Mouse (Mus musculus): ENCODE data around the gene Rps21. TPM values are rescaled to one million over a fixed set of nuclear protein-coding genes. Genes with fewer than 3 reads are reported as not detected.

Rps21 gene
- 2,944 and 3,068 TPM in 2 replicates for polyA plus RNA-seq (2012; rRNA removed)

- DNase-seq (ENCODE audit: low read depth, low spot score), result peak; percentile 98
- WGBS, result 1% methylated on average over 38 of the region's 38 CpGs
Measured at GRCm38 (mm10) chr2:180257001-180257521, at the start of gene Rps21. TSS of gene Rps21 (plus strand) at chr2:180257377.

DNA sequence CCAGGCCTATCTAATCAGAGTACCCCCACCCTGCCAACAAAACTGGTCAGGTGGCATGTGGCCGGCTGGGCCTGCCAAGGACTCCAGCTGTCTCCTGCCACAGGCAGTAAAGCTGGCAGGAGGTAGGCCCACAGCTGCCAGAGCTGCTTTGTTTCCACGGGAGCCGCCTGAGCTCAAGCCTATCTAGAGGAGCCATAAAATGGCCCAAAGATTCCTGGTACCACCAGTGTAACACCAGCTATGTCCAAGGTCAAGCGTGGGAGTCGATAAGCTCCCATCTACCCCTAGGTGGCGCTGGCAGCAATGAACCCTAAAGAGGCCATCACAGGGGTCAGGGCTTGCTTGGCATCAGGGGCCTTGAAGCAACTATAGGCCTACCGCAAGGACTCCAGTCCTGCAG, 49.3 kb upstream of the Rps21 start:
- 40% methylated on average over 7 of the region's 7 CpGs for WGBS
- DNase-seq (ENCODE audit: low read depth, low spot score), result no peak

DNA sequence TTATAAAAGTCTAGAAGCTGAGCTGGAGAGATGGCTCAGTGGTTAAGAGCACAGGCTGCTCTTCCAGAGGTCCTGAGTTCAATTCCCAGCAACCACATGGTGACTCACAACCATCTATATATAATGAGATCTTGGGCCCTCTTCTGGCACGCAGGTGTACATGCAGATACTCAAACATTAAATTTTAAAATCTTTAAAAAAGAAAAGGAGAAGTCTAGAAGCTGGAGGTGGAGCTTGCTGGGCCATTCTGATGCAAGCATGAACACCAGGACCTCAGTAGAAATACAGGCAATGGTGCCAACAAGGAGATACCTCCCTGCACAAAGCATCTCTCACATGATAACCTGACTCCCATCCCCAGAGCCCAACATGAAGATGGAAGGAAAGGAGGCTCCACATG, 48.2 kb upstream of the Rps21 start:
- WGBS, result 73% methylated on average over 1 of the region's 1 CpGs

DNA sequence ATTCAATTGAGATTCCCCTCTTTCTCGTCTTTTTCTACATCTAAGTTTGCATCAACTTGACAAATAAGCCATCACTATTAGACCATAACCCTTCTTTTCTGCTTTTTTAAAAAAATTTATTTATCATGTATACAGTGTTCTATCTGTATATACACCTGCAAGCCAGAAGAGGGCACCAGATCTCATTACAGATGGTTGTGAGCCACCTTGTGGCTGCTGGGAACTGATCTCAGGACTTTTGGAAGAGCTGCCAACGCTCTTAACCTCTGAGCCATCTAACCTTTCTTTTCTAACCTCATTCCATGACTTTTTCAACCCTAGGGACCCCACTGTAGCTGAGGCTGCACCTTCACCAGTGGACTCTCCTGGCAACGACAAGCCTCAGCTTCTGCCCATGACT, 44.9 kb upstream of the Rps21 start:
- no peak for DNase-seq (ENCODE audit: low read depth, low spot score)
- 94% methylated on average over 3 of the region's 3 CpGs for WGBS

More for the DNA sequence above, 48.2 kb upstream of the Rps21 start:
- no peak for DNase-seq (ENCODE audit: low read depth, low spot score)

DNA sequence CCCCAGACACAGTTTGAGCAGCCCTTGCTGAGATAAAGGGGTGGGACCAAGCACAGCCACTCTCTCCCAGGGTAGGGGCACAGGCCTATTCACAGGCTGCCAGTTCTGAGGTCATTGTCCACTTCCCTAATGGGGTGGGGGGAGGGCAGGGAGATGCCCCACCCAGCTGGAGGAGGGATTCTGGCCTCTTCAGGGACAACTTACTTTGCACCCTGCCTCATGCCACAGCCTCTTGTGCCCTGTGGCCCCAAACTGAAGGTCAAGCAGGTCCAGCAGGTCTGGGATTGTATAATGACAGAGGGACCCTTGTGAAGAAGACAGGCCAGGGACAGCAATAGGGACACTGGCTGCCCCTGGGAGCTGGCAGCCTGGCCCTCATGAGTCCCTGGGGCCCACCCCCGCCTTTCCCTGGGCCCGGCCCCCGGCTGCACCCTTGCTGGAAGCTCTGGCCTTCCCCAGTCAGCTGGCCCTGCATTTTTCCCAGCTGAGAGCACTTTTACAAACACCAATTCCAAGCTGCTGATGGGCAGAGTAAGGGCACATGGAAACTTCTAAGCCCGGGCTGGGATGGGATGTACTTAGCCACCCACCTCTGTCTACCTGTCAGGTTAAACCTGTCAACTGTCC, 42.7 kb upstream of the Rps21 start:
- no peak for DNase-seq (ENCODE audit: low read depth, low spot score)

DNA sequence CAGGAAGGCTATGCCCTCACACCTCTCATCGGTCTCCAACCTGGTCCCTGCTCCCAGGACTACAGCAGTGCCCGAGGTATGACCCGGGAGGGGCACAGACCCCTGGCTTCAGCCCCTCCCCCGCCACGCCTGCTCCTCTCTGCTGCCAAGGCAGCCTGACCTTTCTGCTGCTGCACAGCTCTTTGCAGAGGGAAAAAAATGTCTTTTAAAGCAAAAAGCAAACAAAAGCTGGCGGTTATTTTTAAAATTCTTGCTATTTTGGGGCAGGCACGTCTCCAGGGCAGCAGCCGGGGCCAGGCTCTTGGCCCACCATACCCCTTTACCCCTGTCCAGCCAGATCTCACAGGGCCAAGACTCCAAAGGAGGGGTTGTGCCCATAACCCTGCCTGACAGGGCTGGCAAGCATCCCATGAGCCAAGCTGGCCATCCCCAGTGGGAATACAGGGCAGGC, 42.1 kb upstream of the Rps21 start:
- WGBS, result 45% methylated on average over 8 of the region's 8 CpGs

More for the DNA sequence above, 42.7 kb upstream of the Rps21 start:
- WGBS, result 45% methylated on average over 4 of the region's 4 CpGs

DNA sequence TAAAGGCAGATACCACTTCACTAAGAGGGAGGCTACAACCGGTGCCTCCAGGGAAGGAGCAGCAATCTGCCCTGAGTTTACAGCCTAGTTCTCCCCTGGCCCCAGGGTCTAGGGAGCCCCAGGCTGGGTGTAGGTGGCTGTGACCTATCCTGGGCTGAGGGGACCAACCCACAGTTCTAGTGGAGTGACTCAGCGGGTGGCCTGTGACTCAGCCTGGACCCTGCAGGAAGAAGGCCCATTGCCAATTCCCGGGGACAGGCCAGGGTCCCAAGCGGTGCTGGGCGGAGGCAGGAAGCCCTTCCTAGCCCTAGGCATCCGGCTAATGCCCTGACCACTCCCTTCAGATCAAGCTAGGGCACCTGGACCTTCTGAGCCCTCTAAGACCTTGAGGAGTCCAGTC, 41.2 kb upstream of the Rps21 start:
- 41% methylated on average over 6 of the region's 6 CpGs for WGBS
- DNase-seq (ENCODE audit: low read depth, low spot score), result no peak

More for the DNA sequence above, 42.1 kb upstream of the Rps21 start:
- no peak for DNase-seq (ENCODE audit: low read depth, low spot score)

DNA sequence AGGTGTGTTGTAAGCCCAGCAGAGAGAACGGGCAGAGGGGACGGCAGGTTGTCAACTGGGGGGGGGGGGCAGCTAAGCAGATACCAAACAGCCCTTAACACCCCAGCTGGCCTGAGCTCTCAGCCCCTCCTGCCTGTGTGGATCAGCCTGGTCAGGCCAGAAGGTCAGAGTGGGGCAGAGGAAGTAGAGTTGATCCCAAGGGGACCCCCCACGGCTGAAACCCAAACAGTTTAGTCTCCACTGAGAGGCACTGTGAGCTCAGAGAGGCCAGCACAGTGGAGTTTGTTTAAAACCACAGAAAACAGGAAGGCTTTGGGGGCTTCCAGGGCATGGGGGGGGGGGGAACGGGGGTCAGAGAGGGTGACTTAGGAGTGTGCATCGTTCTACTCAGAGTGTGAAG, 40.3 kb upstream of the Rps21 start:
- WGBS, result 63% methylated on average over 5 of the region's 5 CpGs
- no peak for DNase-seq (ENCODE audit: low read depth, low spot score)

DNA sequence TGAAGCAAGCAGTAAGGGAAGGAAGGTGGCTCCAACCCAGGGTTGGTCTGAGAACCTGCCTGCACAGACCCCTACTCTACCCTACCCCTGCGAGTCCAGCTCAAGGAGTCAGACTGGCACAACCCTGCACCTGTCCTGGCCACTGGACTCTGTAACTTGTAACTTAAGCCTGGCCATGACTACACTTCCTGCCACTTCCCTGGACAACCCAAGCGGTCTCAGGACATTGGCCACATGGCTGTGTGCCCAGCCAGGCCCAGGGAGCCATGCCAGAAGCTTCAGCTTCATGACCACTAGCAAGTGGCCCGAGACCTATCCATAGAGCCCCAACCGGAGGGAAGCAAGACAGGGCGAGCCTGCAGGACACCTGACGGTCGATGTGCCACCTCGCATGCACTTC, 39.6 kb upstream of the Rps21 start:
- 77% methylated on average over 8 of the region's 8 CpGs for WGBS
- DNase-seq (ENCODE audit: low read depth, low spot score), result no peak

DNA sequence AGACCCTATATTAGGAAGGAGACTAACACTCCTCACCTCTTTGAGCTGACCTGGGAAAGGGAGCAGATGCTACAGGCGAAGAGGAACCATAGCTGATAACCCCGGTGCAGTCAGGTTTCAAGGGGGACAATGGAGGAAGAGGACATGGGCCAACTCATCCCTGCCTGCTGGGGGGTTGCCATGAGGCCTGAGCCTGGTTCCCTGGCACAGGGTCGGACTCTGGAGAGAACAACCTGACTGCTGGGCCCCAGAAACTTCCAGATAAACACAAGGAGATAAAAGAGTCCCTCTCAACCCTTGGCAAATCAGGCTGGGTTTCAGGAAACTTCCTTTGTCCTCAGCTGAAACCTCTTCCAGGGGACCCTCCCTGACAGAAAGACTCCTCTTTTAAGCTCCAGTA, 38.9 kb upstream of the Rps21 start:
- WGBS, result 67% methylated on average over 3 of the region's 3 CpGs
- no peak for DNase-seq (ENCODE audit: low read depth, low spot score)

DNA sequence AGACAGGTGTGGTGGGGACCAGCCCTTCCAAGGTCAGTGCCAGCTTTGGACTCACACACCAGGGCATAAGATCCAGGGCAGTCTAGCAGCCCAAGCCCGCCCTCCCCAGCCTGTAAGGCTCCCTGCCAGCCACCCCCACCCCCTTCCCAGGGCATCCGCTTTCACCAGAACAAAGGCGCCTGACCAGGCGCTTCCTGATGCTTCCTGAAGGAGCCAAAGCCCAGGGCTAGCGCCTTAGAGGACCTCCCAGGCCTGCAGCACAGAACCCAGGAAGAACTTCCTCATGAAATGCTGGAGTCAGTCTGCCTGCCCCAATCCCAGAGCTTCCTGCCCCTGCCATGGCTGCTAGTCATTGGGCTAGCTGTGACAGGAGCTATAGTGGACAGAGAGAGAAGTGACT, 38.5 kb upstream of the Rps21 start:
- no peak for DNase-seq (ENCODE audit: low read depth, low spot score)
- 46% methylated on average over 5 of the region's 5 CpGs for WGBS

- WGBS, result 88% methylated on average over 15 of the region's 15 CpGs
- no peak for DNase-seq (ENCODE audit: low read depth, low spot score)
Measured at GRCm38 (mm10) chr2:180219145-180219943, 37.8 kb upstream of the Rps21 start.

DNA sequence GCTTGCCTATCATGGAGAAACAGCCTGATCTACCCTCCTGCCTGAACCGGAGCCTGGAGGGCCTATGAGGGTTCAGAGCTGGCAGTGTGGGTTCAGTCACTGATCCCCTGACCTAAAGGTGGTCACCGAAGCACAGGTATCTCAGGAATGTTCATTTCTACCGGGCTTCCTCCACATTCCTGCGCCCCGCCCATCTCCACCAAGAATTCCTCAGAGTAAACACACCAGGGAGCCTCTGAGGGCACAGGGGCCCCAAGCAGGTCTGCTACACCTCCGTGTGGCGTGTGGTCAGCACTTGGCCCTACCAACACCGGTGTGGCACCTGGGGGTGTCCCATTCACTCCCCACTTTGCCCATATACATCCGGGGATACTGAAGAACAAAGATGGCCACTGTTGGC, 37.0 kb upstream of the Rps21 start:
- DNase-seq (ENCODE audit: low read depth, low spot score), result no peak
- WGBS, result 35% methylated on average over 9 of the region's 9 CpGs

DNA sequence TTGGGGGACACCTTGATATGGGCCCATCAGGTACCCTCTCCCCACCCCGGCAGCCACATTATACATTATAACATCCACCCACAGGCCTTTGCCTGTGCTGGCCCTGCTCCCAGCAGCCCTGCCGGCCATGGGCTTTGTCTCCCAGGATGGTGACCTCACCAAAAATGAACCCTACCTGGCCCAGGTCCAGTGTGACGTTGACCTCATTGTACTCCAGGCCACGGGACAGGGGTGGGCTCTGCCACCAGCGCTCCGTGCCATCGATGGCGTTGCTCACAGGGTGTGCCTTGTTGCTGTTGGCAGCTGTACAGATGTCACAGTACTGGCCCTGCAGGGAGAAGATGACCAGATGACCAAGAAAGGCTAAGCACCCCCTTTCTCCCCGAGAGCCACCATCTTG, 36.1 kb upstream of the Rps21 start:
- no peak for DNase-seq (ENCODE audit: low read depth, low spot score)
- WGBS, result 73% methylated on average over 9 of the region's 9 CpGs

DNA sequence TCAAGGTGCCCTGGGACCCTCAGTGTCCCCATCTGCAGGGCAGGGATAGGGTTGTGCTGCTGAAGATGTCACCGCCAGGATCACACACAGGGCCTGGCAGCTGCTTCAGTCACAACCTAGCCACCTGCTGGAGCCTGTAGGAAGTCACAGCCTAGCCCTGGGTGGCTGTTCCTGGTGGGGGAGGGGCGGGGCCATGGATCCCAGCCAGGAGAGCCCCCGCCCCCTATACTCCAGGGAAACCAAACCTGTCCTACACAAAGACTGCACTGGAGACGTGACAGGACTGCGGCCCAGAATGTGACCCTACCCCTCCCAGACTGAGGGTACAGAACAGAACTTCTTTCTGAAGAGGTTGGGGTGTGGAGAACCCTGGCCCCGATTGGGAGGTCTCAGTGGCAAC, 34.9 kb upstream of the Rps21 start:
- DNase-seq (ENCODE audit: low read depth, low spot score), result no peak
- WGBS, result 19% methylated on average over 6 of the region's 6 CpGs

DNA sequence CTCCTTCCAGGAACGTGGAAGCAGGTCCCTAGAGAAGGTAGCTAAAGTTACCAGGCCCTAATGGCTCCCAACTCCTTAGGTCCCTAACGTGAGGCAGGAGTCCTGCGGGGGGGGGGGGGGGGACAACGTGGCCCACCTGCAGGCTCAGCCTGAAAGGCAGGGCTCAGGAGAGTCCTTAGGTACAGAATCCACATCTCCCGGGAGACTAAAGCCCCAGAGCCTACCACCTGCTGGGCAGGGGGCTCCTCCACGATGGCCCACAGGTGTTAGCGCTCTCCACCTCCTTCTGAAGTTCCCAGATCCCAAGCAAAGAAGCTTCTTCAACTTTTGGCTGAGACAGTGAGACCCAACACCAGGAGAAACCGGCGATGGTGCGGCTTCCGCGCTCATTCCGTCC, 32.5 kb upstream of the Rps21 start:
- 13% methylated on average over 13 of the region's 13 CpGs for WGBS
- DNase-seq (ENCODE audit: low read depth, low spot score), result no peak

- under 1% methylated on average over 55 of the region's 55 CpGs for WGBS
- no peak for DNase-seq (ENCODE audit: low read depth, low spot score)
Measured at GRCm38 (mm10) chr2:180225044-180225761, 32.0 kb upstream of the Rps21 start.

DNA sequence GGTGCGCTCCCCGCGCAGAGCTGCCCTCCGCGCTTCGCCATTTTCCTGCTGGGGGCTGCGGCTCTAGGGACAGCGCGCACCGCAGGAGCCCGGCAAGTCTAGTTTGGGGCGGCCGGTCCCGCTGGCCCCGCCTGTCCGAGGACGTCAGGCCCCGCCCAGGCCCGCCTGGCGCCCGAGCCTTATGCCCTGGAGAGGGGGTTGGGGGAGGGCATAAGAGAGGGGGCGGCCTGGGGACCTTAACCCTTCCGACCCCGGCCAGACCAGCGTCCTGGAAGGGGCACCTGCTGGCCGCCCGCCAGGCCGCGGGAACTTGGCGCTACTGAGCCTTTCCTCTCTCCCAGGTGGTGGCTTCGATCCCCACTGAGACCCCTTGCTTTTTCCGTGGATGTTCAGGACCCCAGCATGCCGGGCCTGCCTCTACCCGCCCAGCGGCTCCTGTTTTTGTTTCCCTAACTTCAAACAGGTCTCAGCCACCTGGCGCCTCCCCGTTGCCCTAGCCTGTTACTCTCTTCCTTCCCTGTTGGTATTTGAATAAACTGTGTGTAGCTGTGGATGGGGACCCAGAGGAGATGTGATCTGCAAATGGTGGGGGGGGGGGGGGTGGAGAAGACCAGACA, 31.3 kb upstream of the Rps21 start, which contains the start of gene Lama5:
Gene Lama5, minus strand, starts transcription at position 98 of the 617 bp plus-strand sequence.
- 1% methylated on average over 37 of the region's 37 CpGs for WGBS
- DNase-seq (ENCODE audit: low read depth, low spot score), result no peak

GRCm38 (mm10) chr2:180227262-180228059, 29.7 kb upstream of the Rps21 start:
- WGBS, result 2% methylated on average over 21 of the region's 21 CpGs

More at GRCm38 (mm10) chr2:180227262-180228059, 29.7 kb upstream of the Rps21 start:
- no peak for DNase-seq (ENCODE audit: low read depth, low spot score)

All from large intestine, adult 2 months (tissue).